Mouse (Mus musculus): ENCODE data around the gene Gm17359. TPM values are rescaled to one million over a fixed set of nuclear protein-coding genes. Genes with fewer than 3 reads are reported as not detected.

Gm17359 gene
- polyA plus RNA-seq, 1 experiment from 2014 or later = not detected

DNA sequence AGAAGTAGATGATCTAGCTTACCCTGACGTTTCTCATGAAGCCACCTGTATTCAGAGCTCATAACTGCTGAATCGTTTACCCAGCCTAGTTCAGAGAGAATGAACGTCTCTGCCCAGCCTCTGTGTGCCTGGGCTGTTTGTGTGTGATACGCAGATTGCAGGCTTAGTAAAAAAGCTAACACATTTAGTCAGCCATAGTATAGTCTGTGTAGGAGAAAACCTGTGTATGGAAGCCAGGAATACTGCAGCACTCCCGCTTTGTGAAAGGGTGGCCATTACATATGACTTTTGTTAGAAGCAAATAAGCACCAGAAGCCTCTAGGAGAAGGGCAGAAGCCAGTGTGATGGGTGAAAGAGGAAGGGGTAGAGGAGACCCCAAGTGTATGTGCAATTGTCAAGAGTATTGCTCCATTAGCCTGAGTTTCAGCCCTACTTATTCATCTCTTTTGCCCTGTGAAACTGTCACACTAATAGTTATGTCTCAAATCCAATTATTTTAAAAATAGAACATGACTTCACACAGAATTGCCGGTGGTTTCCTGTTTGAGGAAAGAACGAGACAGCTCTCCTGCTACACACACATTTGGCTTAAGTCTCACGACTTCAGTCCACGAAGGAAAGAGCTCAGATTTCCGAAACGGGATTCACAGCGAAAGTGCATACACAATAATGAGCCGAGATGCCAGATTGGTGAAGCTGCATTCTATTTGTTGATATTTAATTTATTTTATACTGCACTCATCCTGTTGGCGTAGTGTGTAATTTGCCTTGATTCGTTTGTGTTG lies 24.0 kb downstream of the Gm17359 start:
- H3K4me2 ChIP-seq = peak overlapping the region; percentile 11; the same call in 1 of the 2 replicates
- H3K36me3 ChIP-seq = no peaks in the 10 kb centered on the region
- 41% methylated on average over 15 of the region's 15 CpGs for WGBS
- H3K27ac ChIP-seq = peak overlapping the region; percentile 6; the same call in 1 of the 2 replicates
- no peaks in the 10 kb centered on the region for H3K9me3 ChIP-seq
- H3K9ac ChIP-seq = no peak overlapping the region
- no peaks in the 10 kb centered on the region for H3K27me3 ChIP-seq
- ATAC-seq (ENCODE audit: borderline replicate concordance, extremely low read depth, low FRiP score, low TSS enrichment) = no peak
- no peaks in the 10 kb centered on the region for H3K4me1 ChIP-seq
- H3K4me3 ChIP-seq = no peak overlapping the region

- H3K9ac ChIP-seq = no peak overlapping the region
- no peak for ATAC-seq (ENCODE audit: borderline replicate concordance, extremely low read depth, low FRiP score, low TSS enrichment)
- H3K27me3 ChIP-seq = no peaks in the 10 kb centered on the region
- no peaks in the 10 kb centered on the region for H3K36me3 ChIP-seq
- no peak overlapping the region for H3K4me2 ChIP-seq
- WGBS = 35% methylated on average over 8 of the region's 8 CpGs
- H3K4me1 ChIP-seq = peaks cover 6% of the 10 kb centered on the region
- H3K4me3 ChIP-seq = no peak overlapping the region
- H3K27ac ChIP-seq = no peak overlapping the region
- H3K9me3 ChIP-seq = no peaks in the 10 kb centered on the region
Observed at GRCm38 (mm10) chr3:79366098-79366497, 29.6 kb downstream of the Gm17359 start.

DNA sequence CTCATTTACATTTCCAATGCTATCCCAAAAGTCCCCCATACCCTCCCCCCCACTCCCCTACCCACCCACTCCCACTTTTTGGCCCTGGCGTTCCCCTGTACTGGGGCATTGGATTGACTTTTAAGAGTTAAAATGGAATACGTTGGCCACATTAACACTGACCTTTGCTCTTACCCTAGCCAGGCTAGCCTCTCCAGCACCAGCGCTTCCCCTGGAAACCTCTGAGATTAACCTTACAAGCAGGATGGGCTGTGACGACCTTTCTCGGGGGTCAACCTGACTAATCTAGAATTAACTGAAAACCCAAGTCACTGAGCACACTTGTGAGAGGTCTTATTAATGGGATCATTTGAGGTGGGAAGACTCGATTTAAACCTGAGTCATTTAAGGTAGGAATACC lies 31.8 kb downstream of the Gm17359 start:
- peaks cover 11% of the 10 kb centered on the region for H3K4me1 ChIP-seq
- no peak overlapping the region for H3K4me2 ChIP-seq
- no peak overlapping the region for H3K4me3 ChIP-seq
- ATAC-seq (ENCODE audit: borderline replicate concordance, extremely low read depth, low FRiP score, low TSS enrichment) = no peak
- no peaks in the 10 kb centered on the region for H3K9me3 ChIP-seq
- H3K27ac ChIP-seq = no peak overlapping the region
- WGBS = 74% methylated on average over 6 of the region's 6 CpGs
- H3K27me3 ChIP-seq = no peaks in the 10 kb centered on the region
- H3K9ac ChIP-seq = no peak overlapping the region
- H3K36me3 ChIP-seq = no peaks in the 10 kb centered on the region

GRCm38 (mm10) chr3:79370385-79370929 lies 34.0 kb downstream of the Gm17359 start:
- Histone ChIP-seq H3K4me2 (no peak overlapping the region), H3K27me3 (no peaks in the 10 kb centered on the region), H3K36me3 (no peaks in the 10 kb centered on the region), H3K4me1 (peaks cover 11% of the 10 kb centered on the region), H3K27ac (no peak overlapping the region), H3K9me3 (no peaks in the 10 kb centered on the region), H3K9ac (no peak overlapping the region), H3K4me3 (no peak overlapping the region)
- ATAC-seq (ENCODE audit: borderline replicate concordance, extremely low read depth, low FRiP score, low TSS enrichment) = peak; percentile 56; the same call in 1 of the 2 replicates
- 35% methylated on average over 4 of the region's 4 CpGs for WGBS

DNA sequence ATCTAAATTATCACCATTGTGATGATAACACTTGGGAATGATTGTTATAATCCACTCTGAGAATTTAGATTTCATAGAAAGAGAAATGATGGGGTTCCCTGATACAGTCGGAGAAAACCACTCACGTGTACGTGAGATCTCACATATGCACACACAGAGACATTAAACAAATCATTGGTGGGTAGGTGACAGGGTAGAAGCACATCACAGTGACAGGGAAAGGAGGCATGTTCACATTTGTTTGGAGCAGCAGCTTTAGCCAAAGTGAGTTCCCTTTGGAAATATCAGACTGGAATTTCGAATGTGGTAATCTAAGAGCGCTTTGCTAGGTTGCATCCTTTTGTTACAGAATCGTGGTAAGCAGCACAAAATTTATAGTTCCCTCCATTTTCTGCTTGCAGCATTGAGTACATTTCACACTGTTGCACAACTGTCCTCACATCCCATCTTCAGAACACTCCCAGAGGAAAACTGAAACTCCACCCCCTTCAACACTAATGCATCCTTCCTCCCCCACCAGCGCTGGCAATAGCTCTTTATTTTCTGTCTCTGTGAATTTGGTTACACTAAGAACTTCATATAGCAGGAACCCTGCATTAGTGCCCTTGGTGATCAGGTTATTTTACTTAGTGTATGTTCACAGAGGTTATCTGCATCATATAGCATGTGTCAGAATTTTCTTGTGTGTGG lies 35.2 kb downstream of the Gm17359 start:
- Histone ChIP-seq H3K9ac (no peak overlapping the region), H3K4me3 (no peak overlapping the region), H3K27me3 (no peaks in the 10 kb centered on the region), H3K9me3 (no peaks in the 10 kb centered on the region), H3K36me3 (no peaks in the 10 kb centered on the region), H3K4me1 (peaks cover 11% of the 10 kb centered on the region), H3K27ac (0 out of 2 replicates have a peak overlapping the region, but pooled peaks have one; percentile 1), H3K4me2 (no peak overlapping the region)
- ATAC-seq (ENCODE audit: borderline replicate concordance, extremely low read depth, low FRiP score, low TSS enrichment) = peak; percentile 76; the same call in 1 of the 2 replicates
- WGBS = 57% methylated on average over 7 of the region's 7 CpGs

- H3K9ac ChIP-seq = no peak overlapping the region
- no peak for ATAC-seq (ENCODE audit: borderline replicate concordance, extremely low read depth, low FRiP score, low TSS enrichment)
- peaks cover 11% of the 10 kb centered on the region for H3K4me1 ChIP-seq
- H3K36me3 ChIP-seq = no peaks in the 10 kb centered on the region
- no peak overlapping the region for H3K27ac ChIP-seq
- H3K27me3 ChIP-seq = no peaks in the 10 kb centered on the region
- H3K4me2 ChIP-seq = no peak overlapping the region
- WGBS = 52% methylated on average over 3 of the region's 3 CpGs
- H3K9me3 ChIP-seq = no peaks in the 10 kb centered on the region
- H3K4me3 ChIP-seq = no peak overlapping the region
Observed at GRCm38 (mm10) chr3:79373930-79374329, 37.5 kb downstream of the Gm17359 start.

DNA sequence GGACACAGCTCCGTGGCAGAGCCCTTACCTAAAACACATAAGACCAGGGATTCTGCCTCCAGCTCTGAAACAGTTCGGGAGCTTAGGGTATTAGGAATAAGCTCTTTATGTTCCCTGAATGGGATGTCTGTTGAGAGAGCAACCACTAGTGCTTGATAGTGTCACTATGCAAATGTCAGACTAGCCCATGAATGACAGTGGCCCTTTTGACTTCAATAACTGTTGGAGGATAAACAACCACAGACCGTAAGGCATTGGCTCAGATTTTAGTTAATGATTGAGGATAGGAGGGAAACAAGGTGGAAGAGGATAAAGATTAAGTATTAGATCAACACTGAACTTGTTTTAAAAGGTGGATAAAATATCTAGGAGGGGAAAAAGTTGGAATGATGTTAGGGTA lies 41.6 kb downstream of the Gm17359 start:
- no peak overlapping the region for H3K4me3 ChIP-seq

GRCm38 (mm10) chr3:79379255-79379836 lies 42.9 kb downstream of the Gm17359 start:
- Histone ChIP-seq H3K27ac (no peak overlapping the region), H3K27me3 (no peaks in the 10 kb centered on the region), H3K4me2 (no peak overlapping the region), H3K4me3 (no peak overlapping the region), H3K4me1 (no peaks in the 10 kb centered on the region; the same call in 1 of the 2 replicates), H3K9me3 (no peaks in the 10 kb centered on the region), H3K9ac (no peak overlapping the region), H3K36me3 (no peaks in the 10 kb centered on the region)
- ATAC-seq (ENCODE audit: borderline replicate concordance, extremely low read depth, low FRiP score, low TSS enrichment) = no peak
- WGBS = 69% methylated on average over 14 of the region's 14 CpGs

More for the DNA sequence above, 41.6 kb downstream of the Gm17359 start:
- ATAC-seq (ENCODE audit: borderline replicate concordance, extremely low read depth, low FRiP score, low TSS enrichment) = no peak
- WGBS = 42% methylated on average over 3 of the region's 3 CpGs
- H3K27ac ChIP-seq = no peak overlapping the region
- no peak overlapping the region for H3K4me2 ChIP-seq
- no peaks in the 10 kb centered on the region for H3K36me3 ChIP-seq
- no peaks in the 10 kb centered on the region for H3K27me3 ChIP-seq
- H3K9me3 ChIP-seq = no peaks in the 10 kb centered on the region
- H3K9ac ChIP-seq = no peak overlapping the region
- no peaks in the 10 kb centered on the region; the same call in 1 of the 2 replicates for H3K4me1 ChIP-seq

DNA sequence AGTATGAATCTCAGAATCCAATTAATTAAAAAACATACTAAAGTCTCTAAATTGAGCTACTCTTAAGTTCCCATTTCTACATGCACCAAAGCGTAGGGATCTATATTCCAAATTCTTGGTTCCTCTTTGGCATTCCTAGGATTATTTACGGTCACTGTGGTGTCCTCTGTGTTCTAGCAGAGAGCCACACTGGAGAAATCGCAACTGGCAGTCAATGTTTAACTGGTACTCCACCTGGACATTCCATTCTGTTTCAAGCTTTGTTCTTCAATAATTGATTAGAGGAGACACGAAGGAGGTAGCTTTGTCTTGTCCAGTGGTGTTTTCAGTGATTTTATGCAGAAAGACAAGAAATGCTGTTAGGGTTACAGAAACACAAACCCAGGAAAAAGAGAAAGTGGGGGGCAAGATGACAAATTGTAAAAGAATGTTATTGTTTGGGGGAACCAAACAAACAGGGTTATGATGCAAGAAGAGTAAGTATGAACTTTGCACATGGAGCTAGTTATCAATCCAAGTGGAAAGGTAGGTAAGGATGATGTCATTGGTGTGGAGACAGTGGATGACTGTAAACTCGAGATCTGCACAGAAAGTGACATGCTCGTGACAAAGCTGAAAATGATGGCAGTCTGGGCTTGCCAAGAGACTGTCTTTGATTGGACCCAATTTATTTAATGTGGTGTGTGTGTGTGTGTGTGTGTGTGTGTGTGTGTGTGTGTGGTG lies 43.6 kb downstream of the Gm17359 start:
- ATAC-seq (ENCODE audit: borderline replicate concordance, extremely low read depth, low FRiP score, low TSS enrichment) = no peak
- Histone ChIP-seq H3K9me3 (no peaks in the 10 kb centered on the region), H3K9ac (no peak overlapping the region), H3K27ac (no peak overlapping the region), H3K4me1 (no peaks in the 10 kb centered on the region; the same call in 1 of the 2 replicates), H3K4me3 (no peak overlapping the region), H3K4me2 (no peak overlapping the region), H3K36me3 (no peaks in the 10 kb centered on the region), H3K27me3 (no peaks in the 10 kb centered on the region)
- WGBS = 59% methylated on average over 6 of the region's 6 CpGs

DNA sequence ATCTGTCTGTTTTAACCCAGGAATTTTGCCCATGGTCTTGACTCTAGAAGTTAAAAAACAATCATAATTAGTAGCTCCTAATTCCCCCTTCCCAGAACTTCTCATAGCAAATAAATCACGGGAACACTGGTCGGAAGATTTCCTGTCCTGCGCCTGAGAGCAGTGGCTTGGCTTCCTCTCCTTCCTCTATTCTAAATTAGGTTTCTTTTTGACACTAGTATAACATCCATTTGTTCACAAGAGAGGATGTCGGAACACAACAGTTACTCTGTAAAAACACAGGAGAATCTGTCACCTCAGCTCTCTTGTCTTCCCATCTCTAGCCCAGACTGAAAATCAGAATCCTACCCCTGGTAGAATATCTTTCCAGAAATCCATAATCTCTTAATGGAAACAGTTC lies 44.9 kb downstream of the Gm17359 start:
- Histone ChIP-seq H3K4me2 (no peak overlapping the region), H3K27ac (no peak overlapping the region), H3K4me1 (no peaks in the 10 kb centered on the region; the same call in 1 of the 2 replicates), H3K4me3 (no peak overlapping the region), H3K9me3 (no peaks in the 10 kb centered on the region), H3K27me3 (no peaks in the 10 kb centered on the region), H3K36me3 (no peaks in the 10 kb centered on the region), H3K9ac (no peak overlapping the region)
- 41% methylated on average over 4 of the region's 4 CpGs for WGBS
- no peak for ATAC-seq (ENCODE audit: borderline replicate concordance, extremely low read depth, low FRiP score, low TSS enrichment)

- 31% methylated on average over 8 of the region's 8 CpGs for WGBS
- Histone ChIP-seq H3K27me3 (no peaks in the 10 kb centered on the region), H3K27ac (no peak overlapping the region), H3K4me2 (no peak overlapping the region), H3K36me3 (no peaks in the 10 kb centered on the region), H3K9ac (no peak overlapping the region), H3K9me3 (no peaks in the 10 kb centered on the region), H3K4me3 (no peak overlapping the region), H3K4me1 (peaks cover 3% of the 10 kb centered on the region; the same call in 1 of the 2 replicates)
- ATAC-seq (ENCODE audit: borderline replicate concordance, extremely low read depth, low FRiP score, low TSS enrichment) = no peak
Observed at GRCm38 (mm10) chr3:79385434-79386029, 49.1 kb downstream of the Gm17359 start.

All from lung, embryonic 15.5 days (tissue).